Mouse (Mus musculus) midbrain, embryonic 15.5 days (tissue): ENCODE measurements around the gene Tm4sf1. TPM values are rescaled to one million over a fixed set of nuclear protein-coding genes. Genes with fewer than 3 reads are reported as not detected.

Experiments
- ATAC-seq: fragments of 200-750 bp; cut with Nextera tagmentation; replicated peaks from 2 replicates; pipeline ENCODE4 v1.8.0; 2017; ENCODE audit warnings: moderate TSS enrichment
- H3K27ac ChIP-seq: fragments of 300-500 bp; sonication (generic); 2 replicates; pipeline ENCODE4 v1.5.1; 2015; ENCODE audit warnings: mild to moderate bottlenecking, inconsistent platforms
- H3K27me3 ChIP-seq: fragments of 300-500 bp; sonication (generic); replicated peaks from 2 replicates; pipeline ENCODE4 v1.6.1; 2015; ENCODE audit warnings: inconsistent platforms
- H3K36me3 ChIP-seq: fragments of 300-500 bp; sonication (generic); replicated peaks from 2 replicates; pipeline ENCODE4 v1.6.1; 2015; ENCODE audit warnings: inconsistent platforms
- H3K4me1 ChIP-seq: fragments of 300-500 bp; sonication (generic); 2 replicates; pipeline ENCODE4 v1.6.1; 2015; ENCODE audit warnings: inconsistent platforms
- H3K4me2 ChIP-seq: fragments of 300-500 bp; sonication (generic); 2 replicates; pipeline ENCODE4 v1.6.1; 2015; ENCODE audit warnings: inconsistent platforms, mild to moderate bottlenecking, moderate library complexity
- H3K4me3 ChIP-seq: fragments of 300-500 bp; sonication (generic); 2 replicates; pipeline ENCODE4 v1.5.1; 2015; ENCODE audit warnings: mild to moderate bottlenecking, inconsistent platforms
- H3K9ac ChIP-seq: fragments of 300-500 bp; sonication (generic); 2 replicates; pipeline ENCODE4 v1.6.1; 2015; ENCODE audit warnings: mild to moderate bottlenecking, inconsistent platforms
- H3K9me3 ChIP-seq: fragments of 300-500 bp; sonication (generic); 2 replicates; pipeline ENCODE4 v1.6.1; 2016; ENCODE audit warnings: inconsistent platforms
- WGBS: fragments of 180-500 bp; shearing (Covaris S2); methylation state at CpG from one replicate; pipeline ENCODE4 v1.1.7; 2015; ENCODE audit warnings: mixed read lengths; 5-methylcytosine and 5-hydroxymethylcytosine counted together
- polyA plus RNA-seq: library from polyadenylated mRNA; unstranded; fragments of >200 nt; fragmentation: Nextera tagmentation; extraction: Ambion mirVana; gene quantifications from 2 replicates; pipeline ENCODE4 v1.2.1, GENCODE M21; 2015

Gene Tm4sf1
- polyA plus RNA-seq, 1 experiment from 2014 or later, result 25.4 TPM

GRCm38 (mm10) chr3:57302886-57303285, 1.1 kb upstream of the Tm4sf1 start:
- H3K4me1 ChIP-seq, result no peaks in the 10 kb centered on the region; the same call in 1 of the 2 replicates
- no peaks in the 10 kb centered on the region for H3K27me3 ChIP-seq
- 72% methylated on average over 2 of the region's 2 CpGs for WGBS
- H3K27ac ChIP-seq, result no peak overlapping the region
- no peak for ATAC-seq
- H3K4me2 ChIP-seq, result no peak overlapping the region
- no peaks in the 10 kb centered on the region for H3K36me3 ChIP-seq
- H3K9ac ChIP-seq, result no peak overlapping the region
- no peaks in the 10 kb centered on the region for H3K9me3 ChIP-seq
- no peak overlapping the region for H3K4me3 ChIP-seq

- Histone ChIP-seq H3K36me3 (no peaks in the 10 kb centered on the region), H3K27ac (no peak overlapping the region), H3K4me3 (no peak overlapping the region), H3K9ac (no peak overlapping the region), H3K27me3 (no peaks in the 10 kb centered on the region), H3K9me3 (no peaks in the 10 kb centered on the region), H3K4me2 (no peak overlapping the region), H3K4me1 (no peaks in the 10 kb centered on the region; the same call in 1 of the 2 replicates)
- 90% methylated on average over 4 of the region's 4 CpGs for WGBS
- ATAC-seq, result no peak
Measured at GRCm38 (mm10) chr3:57301366-57301765, 422 bp downstream of the Tm4sf1 start.

DNA sequence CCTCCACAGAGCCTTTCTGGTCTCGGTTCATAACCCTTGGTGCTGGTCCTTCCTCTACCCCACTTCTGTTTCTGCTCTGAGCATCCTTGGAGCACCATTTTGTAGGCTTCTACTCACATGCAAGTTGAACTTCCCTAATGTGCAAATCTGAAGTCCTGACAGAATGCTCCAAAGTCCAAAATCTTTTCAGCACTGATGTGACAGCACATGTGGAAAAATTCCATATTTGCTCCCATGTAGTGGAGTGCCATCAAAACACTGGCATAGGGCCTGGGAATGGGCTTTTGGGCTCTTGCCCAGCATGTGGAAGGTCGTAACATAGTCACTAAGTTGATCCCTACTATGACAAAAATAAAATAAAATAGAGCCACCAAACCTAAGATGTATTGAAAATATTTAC, 3.8 kb downstream of the Tm4sf1 start:
- WGBS, result 79% methylated on average over 2 of the region's 2 CpGs
- no peak for ATAC-seq
- H3K4me2 ChIP-seq, result no peak overlapping the region
- no peak overlapping the region for H3K27ac ChIP-seq
- H3K9me3 ChIP-seq, result no peaks in the 10 kb centered on the region
- no peaks in the 10 kb centered on the region for H3K36me3 ChIP-seq
- H3K4me1 ChIP-seq, result no peaks in the 10 kb centered on the region
- H3K9ac ChIP-seq, result no peak overlapping the region
- H3K27me3 ChIP-seq, result no peaks in the 10 kb centered on the region
- no peak overlapping the region for H3K4me3 ChIP-seq

DNA sequence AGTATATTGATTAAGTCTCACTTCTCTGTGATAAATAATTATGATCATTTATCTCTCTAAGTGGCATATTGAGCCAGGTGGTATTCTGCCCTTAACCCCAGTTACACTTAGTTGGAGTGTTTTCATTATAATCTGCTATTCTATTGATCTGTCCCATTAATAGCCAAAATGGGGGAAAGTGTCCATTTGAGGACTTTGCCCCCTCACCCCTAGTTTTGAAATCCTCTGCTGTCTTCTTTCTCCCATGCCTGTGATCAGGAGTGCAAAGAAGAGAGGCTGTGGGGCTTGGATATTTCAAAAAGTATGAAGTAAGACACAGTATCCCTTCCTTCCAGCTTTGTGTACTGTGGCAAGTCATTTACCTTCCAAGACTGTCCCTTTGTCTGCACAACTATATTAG, 5.2 kb downstream of the Tm4sf1 start:
- no peaks in the 10 kb centered on the region for H3K27me3 ChIP-seq
- no peak overlapping the region for H3K4me3 ChIP-seq
- no peaks in the 10 kb centered on the region for H3K36me3 ChIP-seq
- no peak overlapping the region for H3K27ac ChIP-seq
- H3K9me3 ChIP-seq, result no peaks in the 10 kb centered on the region
- no peak overlapping the region for H3K4me2 ChIP-seq
- no peak overlapping the region for H3K9ac ChIP-seq
- no peak for ATAC-seq
- no peaks in the 10 kb centered on the region for H3K4me1 ChIP-seq

- Histone ChIP-seq H3K27ac (0 out of 2 replicates have a peak overlapping the region, but pooled peaks have one; percentile 45), H3K36me3 (no peaks in the 10 kb centered on the region), H3K4me3 (no peak overlapping the region), H3K4me2 (no peak overlapping the region), H3K9me3 (no peaks in the 10 kb centered on the region), H3K9ac (no peak overlapping the region), H3K27me3 (no peaks in the 10 kb centered on the region), H3K4me1 (no peaks in the 10 kb centered on the region)
- ATAC-seq, result no peak
- 88% methylated on average over 4 of the region's 4 CpGs for WGBS
Measured at GRCm38 (mm10) chr3:57295631-57296030, 6.2 kb downstream of the Tm4sf1 start.

- no peak overlapping the region for H3K4me2 ChIP-seq
- ATAC-seq, result peak; percentile 56
- 67% methylated on average over 21 of the region's 21 CpGs for WGBS
Measured at GRCm38 (mm10) chr3:57294742-57295525, 6.9 kb downstream of the Tm4sf1 start.

GRCm38 (mm10) chr3:57293925-57294324, 7.9 kb downstream of the Tm4sf1 start:
- Histone ChIP-seq H3K9me3 (no peaks in the 10 kb centered on the region), H3K4me2 (no peak overlapping the region), H3K4me1 (no peaks in the 10 kb centered on the region), H3K9ac (no peak overlapping the region), H3K27me3 (no peaks in the 10 kb centered on the region), H3K36me3 (no peaks in the 10 kb centered on the region), H3K27ac (no peak overlapping the region), H3K4me3 (no peak overlapping the region)
- WGBS, result 71% methylated on average over 4 of the region's 4 CpGs
- no peak for ATAC-seq

More at GRCm38 (mm10) chr3:57294742-57295525, 6.9 kb downstream of the Tm4sf1 start:
- no peaks in the 10 kb centered on the region for H3K4me1 ChIP-seq
- H3K4me3 ChIP-seq, result no peak overlapping the region
- no peaks in the 10 kb centered on the region for H3K9me3 ChIP-seq
- no peaks in the 10 kb centered on the region for H3K27me3 ChIP-seq
- no peak overlapping the region for H3K9ac ChIP-seq
- no peaks in the 10 kb centered on the region for H3K36me3 ChIP-seq
- H3K27ac ChIP-seq, result 0 out of 2 replicates have a peak overlapping the region, but pooled peaks have one; percentile 45

- Histone ChIP-seq H3K9ac (no peak overlapping the region), H3K36me3 (no peaks in the 10 kb centered on the region), H3K9me3 (no peaks in the 10 kb centered on the region), H3K27me3 (no peaks in the 10 kb centered on the region), H3K4me2 (no peak overlapping the region), H3K4me1 (no peaks in the 10 kb centered on the region), H3K27ac (no peak overlapping the region), H3K4me3 (no peak overlapping the region)
- no peak for ATAC-seq
- WGBS, result 72% methylated on average over 11 of the region's 11 CpGs
Measured at GRCm38 (mm10) chr3:57292826-57293225, 9.0 kb downstream of the Tm4sf1 start.

GRCm38 (mm10) chr3:57288944-57289491, 12.8 kb downstream of the Tm4sf1 start:
- H3K9me3 ChIP-seq, result no peaks in the 10 kb centered on the region
- H3K36me3 ChIP-seq, result no peaks in the 10 kb centered on the region
- H3K4me2 ChIP-seq, result no peak overlapping the region
- H3K27ac ChIP-seq, result no peak overlapping the region
- no peak overlapping the region for H3K9ac ChIP-seq
- WGBS, result 85% methylated on average over 1 of the region's 1 CpGs
- no peak overlapping the region for H3K4me3 ChIP-seq
- no peaks in the 10 kb centered on the region for H3K4me1 ChIP-seq
- ATAC-seq, result no peak
- H3K27me3 ChIP-seq, result no peaks in the 10 kb centered on the region

GRCm38 (mm10) chr3:57287854-57288720, 13.7 kb downstream of the Tm4sf1 start:
- no peaks in the 10 kb centered on the region for H3K27me3 ChIP-seq
- no peak overlapping the region for H3K9ac ChIP-seq
- H3K27ac ChIP-seq, result no peak overlapping the region
- no peaks in the 10 kb centered on the region for H3K9me3 ChIP-seq
- H3K36me3 ChIP-seq, result no peaks in the 10 kb centered on the region
- WGBS, result 41% methylated on average over 7 of the region's 7 CpGs
- H3K4me3 ChIP-seq, result no peak overlapping the region
- no peak overlapping the region for H3K4me2 ChIP-seq
- no peak for ATAC-seq
- H3K4me1 ChIP-seq, result no peaks in the 10 kb centered on the region

- no peak overlapping the region for H3K4me3 ChIP-seq
- no peak for ATAC-seq
- H3K9ac ChIP-seq, result no peak overlapping the region
- H3K27ac ChIP-seq, result no peak overlapping the region
- WGBS, result 63% methylated on average over 4 of the region's 4 CpGs
- no peaks in the 10 kb centered on the region for H3K9me3 ChIP-seq
- no peaks in the 10 kb centered on the region for H3K27me3 ChIP-seq
- H3K36me3 ChIP-seq, result no peaks in the 10 kb centered on the region
- H3K4me1 ChIP-seq, result no peaks in the 10 kb centered on the region
- H3K4me2 ChIP-seq, result no peak overlapping the region
Measured at GRCm38 (mm10) chr3:57287438-57287837, 14.3 kb downstream of the Tm4sf1 start.

DNA sequence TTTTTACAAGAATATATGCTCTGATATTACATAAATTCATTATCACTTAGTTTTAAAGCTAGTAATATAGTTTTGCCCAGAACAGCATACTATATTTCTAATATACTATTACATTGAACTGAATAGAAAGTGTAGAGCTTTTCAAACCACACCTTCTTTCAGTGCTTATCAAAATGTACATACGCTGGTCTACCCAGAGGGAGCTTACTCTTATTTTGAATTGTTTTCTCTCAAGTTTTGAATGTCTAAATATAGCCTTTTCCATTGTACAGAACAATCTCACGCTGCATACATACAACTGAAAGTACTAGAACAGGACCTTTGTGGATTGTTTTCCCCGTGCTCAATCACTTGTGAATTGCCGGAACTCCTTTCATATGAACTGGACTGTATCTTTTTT, 23.6 kb downstream of the Tm4sf1 start:
- Histone ChIP-seq H3K9ac (no peak overlapping the region), H3K9me3 (no peaks in the 10 kb centered on the region), H3K4me1 (no peaks in the 10 kb centered on the region), H3K27ac (no peak overlapping the region), H3K4me2 (no peak overlapping the region), H3K4me3 (no peak overlapping the region), H3K36me3 (no peaks in the 10 kb centered on the region), H3K27me3 (no peaks in the 10 kb centered on the region)
- no peak for ATAC-seq
- WGBS, result 96% methylated on average over 4 of the region's 4 CpGs
